Mouse (Mus musculus): Measurements from ENCODE around the gene Tbc1d12.
"Not testable (repeated sequence)": the region's sequence is repeated elsewhere in the genome, so short reads cannot be mapped to it uniquely, and the experiment has no call there.

Tbc1d12 gene

GRCm38 (mm10) chr19:38836438-38837170 is at the start of gene Tbc1d12:
Tbc1d12 (plus strand) TSS chr19:38836579.
- in situ Hi-C loops (cut with MboI, MseI), result no loop called here

- in situ Hi-C loops (cut with MboI, MseI), result no loop called here
These were observed 48.6 kb upstream of the Tbc1d12 start for GRCm38 (mm10) chr19:38787756-38788155.

GRCm38 (mm10) chr19:38793563-38794045 is 42.8 kb upstream of the Tbc1d12 start:
- in situ Hi-C loops (cut with MboI, MseI), result no loop called here

GRCm38 (mm10) chr19:38796546-38796945 is 39.8 kb upstream of the Tbc1d12 start:
- in situ Hi-C loops (cut with MboI, MseI), result no loop called here

- in situ Hi-C loops (cut with MboI, MseI), result no loop called here
These were observed 38.1 kb upstream of the Tbc1d12 start for GRCm38 (mm10) chr19:38798291-38798690.

GRCm38 (mm10) chr19:38798801-38799200 is 37.6 kb upstream of the Tbc1d12 start:
- in situ Hi-C loops (cut with MboI, MseI), result no loop called here

- in situ Hi-C loops (cut with MboI, MseI), result loop anchor here (10.0 kb wide), 1 partner anchor 117 kb away; the partner anchor contains the start of gene Hells
These were observed 18.2 kb upstream of the Tbc1d12 start for GRCm38 (mm10) chr19:38818191-38818590.

- in situ Hi-C loops (cut with MboI, MseI), result loop anchor here (10.0 kb wide), 1 partner anchor 116 kb away; the partner anchor contains the start of gene Hells
These were observed 17.5 kb upstream of the Tbc1d12 start, which contains the start of gene Noc3l for GRCm38 (mm10) chr19:38818766-38819426. Noc3l (minus strand) TSS chr19:38819237.

GRCm38 (mm10) chr19:38819427-38819802 is 17.0 kb upstream of the Tbc1d12 start:
- in situ Hi-C loops (cut with MboI, MseI), result loop anchor here (10.0 kb wide), 1 partner anchor 115 kb away; the partner anchor contains the start of gene Hells

GRCm38 (mm10) chr19:38820186-38820804 is 16.1 kb upstream of the Tbc1d12 start:
- in situ Hi-C loops (cut with MboI, MseI), result no loop called here

GRCm38 (mm10) chr19:38833224-38833623 is 3.2 kb upstream of the Tbc1d12 start:
- in situ Hi-C loops (cut with MboI, MseI), result no loop called here

- in situ Hi-C loops (cut with MboI, MseI), result no loop called here
These were observed 318 bp upstream of the Tbc1d12 start for GRCm38 (mm10) chr19:38836084-38836437.

GRCm38 (mm10) chr19:38837171-38837641 is 827 bp downstream of the Tbc1d12 start:
- in situ Hi-C loops (cut with MboI, MseI), result no loop called here

GRCm38 (mm10) chr19:38844817-38845216 is 8.4 kb downstream of the Tbc1d12 start:
- in situ Hi-C loops (cut with MboI, MseI), result no loop called here

GRCm38 (mm10) chr19:38846373-38846772 is 10.0 kb downstream of the Tbc1d12 start:
- in situ Hi-C loops (cut with MboI, MseI), result no loop called here

GRCm38 (mm10) chr19:38858224-38858623 is 21.8 kb downstream of the Tbc1d12 start:
- in situ Hi-C loops (cut with MboI, MseI), result no loop called here

- in situ Hi-C loops (cut with MboI, MseI), result no loop called here
These were observed 26.1 kb downstream of the Tbc1d12 start for GRCm38 (mm10) chr19:38862523-38862922.

- in situ Hi-C loops (cut with MboI, MseI), result not testable (repeated sequence)
These were observed 38.4 kb downstream of the Tbc1d12 start for GRCm38 (mm10) chr19:38874825-38875224.

- in situ Hi-C loops (cut with MboI, MseI), result no loop called here
These were observed 43.9 kb downstream of the Tbc1d12 start for GRCm38 (mm10) chr19:38880300-38880699.

GRCm38 (mm10) chr19:38901146-38902135 is 65.1 kb downstream of the Tbc1d12 start:
- in situ Hi-C loops (cut with MboI, MseI), result no loop called here

- in situ Hi-C loops (cut with MboI, MseI), result no loop called here
These were observed 66.1 kb downstream of the Tbc1d12 start for GRCm38 (mm10) chr19:38902501-38902900.

Data from T-helper 2 cell (primary cell).